Mouse (Mus musculus) heart, postnatal 0 days (tissue): ENCODE data around the gene Npff.

ENCODE experiments used
- CTCF ChIP-seq: IDR thresholded peaks from 2 replicates; pipeline ENCODE4 v1.5.1; 2016; ENCODE audit warnings: antibody characterized with exemption, control low read depth, low read depth
- EP300 ChIP-seq: IDR thresholded peaks from 2 replicates; pipeline ENCODE4 v1.6.1; 2016; ENCODE audit warnings: antibody characterized with exemption, low read depth

DNA sequence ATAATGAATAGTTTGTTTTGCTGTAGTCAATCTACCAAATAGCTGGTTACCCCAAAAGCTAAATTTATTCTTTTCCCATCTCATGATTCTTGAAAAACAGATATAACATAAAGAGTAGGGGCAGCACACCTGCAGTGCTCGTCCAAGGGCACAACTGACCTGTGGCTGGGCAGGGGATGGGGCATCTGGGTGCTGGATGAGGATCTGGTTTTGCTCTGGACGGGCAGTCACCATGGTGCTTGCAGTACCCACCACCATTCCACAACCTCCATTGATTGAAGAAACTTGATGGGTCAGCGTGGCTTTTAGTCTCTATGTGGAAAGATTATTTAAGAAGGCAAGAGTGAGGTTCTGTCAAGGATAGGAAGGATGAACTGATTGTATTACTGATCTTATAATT, 21.5 kb upstream of the Npff start:
- no peak for TF ChIP-seq CTCF
- TF ChIP-seq EP300, result no peak
